Mouse (Mus musculus) retina, embryonic 14.5 days (tissue): ENCODE measurements around the gene Cpn1.

Source experiments
- DNase-seq: peaks from one replicate; pipeline ENCODE4 v3.0.0-alpha.2; 2015; ENCODE audit warnings: low spot score

Cpn1 gene

GRCm38 (mm10) chr19:43939769-43940689 lies 46.3 kb downstream of the Cpn1 start, which contains the start of gene Dnmbp:
Dnmbp (minus strand) TSS chr19:43940191.
- DNase-seq, result peak; percentile 83

- DNase-seq, result no peak
These were observed 47.1 kb downstream of the Cpn1 start for GRCm38 (mm10) chr19:43939171-43939768.

- DNase-seq, result no peak
These were observed 48.0 kb downstream of the Cpn1 start for GRCm38 (mm10) chr19:43938355-43938754.

- DNase-seq, result no peak
These were observed 55.4 kb downstream of the Cpn1 start for GRCm38 (mm10) chr19:43930926-43931325.

- DNase-seq, result no peak
These were observed 56.0 kb downstream of the Cpn1 start for GRCm38 (mm10) chr19:43930366-43930765.

GRCm38 (mm10) chr19:43929869-43930268 lies 56.5 kb downstream of the Cpn1 start:
- no peak for DNase-seq

- DNase-seq, result no peak
These were observed 58.4 kb downstream of the Cpn1 start for GRCm38 (mm10) chr19:43927967-43928366.

GRCm38 (mm10) chr19:43927057-43927456 lies 59.3 kb downstream of the Cpn1 start:
- DNase-seq, result no peak

- DNase-seq, result no peak
These were observed 60.0 kb downstream of the Cpn1 start for GRCm38 (mm10) chr19:43926141-43926987.

- DNase-seq, result no peak
These were observed 62.0 kb downstream of the Cpn1 start for GRCm38 (mm10) chr19:43924361-43924760.

GRCm38 (mm10) chr19:43922963-43923362 lies 63.4 kb downstream of the Cpn1 start:
- no peak for DNase-seq

- DNase-seq, result no peak
These were observed 64.9 kb downstream of the Cpn1 start for GRCm38 (mm10) chr19:43921410-43921809.

- DNase-seq, result no peak
These were observed 65.7 kb downstream of the Cpn1 start for GRCm38 (mm10) chr19:43920453-43921300.

GRCm38 (mm10) chr19:43919841-43920240 lies 66.5 kb downstream of the Cpn1 start:
- no peak for DNase-seq

GRCm38 (mm10) chr19:43918834-43919233 lies 67.5 kb downstream of the Cpn1 start:
- DNase-seq, result no peak

- no peak for DNase-seq
These were observed 68.6 kb downstream of the Cpn1 start for GRCm38 (mm10) chr19:43917763-43918162.

- no peak for DNase-seq
These were observed 69.0 kb downstream of the Cpn1 start for GRCm38 (mm10) chr19:43917406-43917691.

- no peak for DNase-seq
These were observed 69.6 kb downstream of the Cpn1 start for GRCm38 (mm10) chr19:43916586-43917405.

- no peak for DNase-seq
These were observed 70.9 kb downstream of the Cpn1 start for GRCm38 (mm10) chr19:43915431-43915830.

- no peak for DNase-seq
These were observed 71.4 kb downstream of the Cpn1 start for GRCm38 (mm10) chr19:43914986-43915385.
